In genomic region chr6:115791842-115792686, GRCm38 (mm10) we compare ENCODE assay signal across 8 mouse cellular contexts. TPM values are rescaled to one million over a fixed set of nuclear protein-coding genes. Genes with fewer than 3 reads are reported as not detected.
DNase-seq lines count a peak whose midpoint lies in the region; ATAC-seq lines count a peak whose summit lies in the region.

No protein-coding gene starts in this region.

- no peaks in the 10 kb centered on the region for H3K27me3 ChIP-seq in heart, embryonic 16.5 days (ENCODE audit: control insufficient read depth, insufficient read depth, low read length)
- H3K27me3 ChIP-seq in lung, embryonic 16.5 days (ENCODE audit: control insufficient read depth, insufficient read depth, low read depth, low read length) = no peaks in the 10 kb centered on the region

- H3K36me3 ChIP-seq in heart, embryonic 16.5 days (ENCODE audit: control insufficient read depth, insufficient read depth) = peaks cover 73% of the 10 kb centered on the region
- peaks cover 62% of the 10 kb centered on the region for H3K36me3 ChIP-seq in lung, embryonic 16.5 days (ENCODE audit: control insufficient read depth, insufficient read depth, low read length)

- WGBS in heart, embryonic 16.5 days = 63% methylated on average over 34 of the region's 34 CpGs
- WGBS in lung, embryonic 16.5 days = 74% methylated on average over 34 of the region's 34 CpGs

- H3K9me3 ChIP-seq in heart, embryonic 16.5 days (replicated peaks; ENCODE audit: control insufficient read depth, low read length) = no peaks in the 10 kb centered on the region
- H3K9me3 ChIP-seq in lung, embryonic 16.5 days (ENCODE audit: control insufficient read depth, low read length) = no peaks in the 10 kb centered on the region

- DNase-seq in frontal cortex, adult 2 months (ENCODE audit: extremely low spot score in 1 of 2, low spot score in 1 of 2) = no peak
- DNase-seq in thymus, adult 18-20 months = peak; percentile 29 to 36
- DNase-seq in thymus, postnatal 4 days = no peak
- DNase-seq in adrenal gland, adult 2 months = no peak
- DNase-seq in layer of hippocampus, adult 8-10 months (ENCODE audit: low spot score in 2 of 2) = no peak

- H3K27ac ChIP-seq in heart, embryonic 16.5 days (ENCODE audit: low read length) = no peak overlapping the region
- no peak overlapping the region for H3K27ac ChIP-seq in lung, embryonic 16.5 days (ENCODE audit: low read length)

- no peak overlapping the region for H3K4me2 ChIP-seq in heart, embryonic 16.5 days (ENCODE audit: low read depth, low read length)
- no peak overlapping the region for H3K4me2 ChIP-seq in lung, embryonic 16.5 days (ENCODE audit: low read depth, low read length)

- no peak overlapping the region for H3K4me3 ChIP-seq in heart, embryonic 16.5 days (ENCODE audit: low read length)
- H3K4me3 ChIP-seq in lung, embryonic 16.5 days (ENCODE audit: low read length) = no peak overlapping the region

- peaks cover 15% of the 10 kb centered on the region for H3K4me1 ChIP-seq in heart, embryonic 16.5 days (ENCODE audit: control insufficient read depth, insufficient read depth, low read length)
- H3K4me1 ChIP-seq in lung, embryonic 16.5 days (replicated peaks; ENCODE audit: control insufficient read depth, insufficient read depth, low read length) = no peaks in the 10 kb centered on the region

- peak; percentile 27; the same call in 1 of the 2 replicates for ATAC-seq in frontal cortex, adult (ENCODE audit: low TSS enrichment)
- peak; percentile 41; the same call in 1 of the 2 replicates for ATAC-seq in heart, embryonic 16.5 days (replicated peaks; ENCODE audit: extremely low read depth, insufficient read depth, low FRiP score)
- peak; percentile 87 for ATAC-seq in lung, embryonic 16.5 days (ENCODE audit: low read depth)

- H3K9ac ChIP-seq in heart, embryonic 16.5 days (ENCODE audit: low read length) = peak overlapping the region; percentile 33; the same call in 1 of the 2 replicates
- no peak overlapping the region for H3K9ac ChIP-seq in lung, embryonic 16.5 days (ENCODE audit: low read length)

RNA-seq across cellular contexts. Expression of gene Rpl32, which starts 16.5 kb away (rescaled TPM):
- 936 and 1,149 TPM in 2 replicates for polyA plus RNA-seq in frontal cortex, adult 2 months (2012; rRNA removed)
- polyA plus RNA-seq in heart, embryonic 16.5 days (2015; fragmentation: Nextera tagmentation; extraction: Ambion mirVana) = 1,011 and 1,085 TPM in 2 replicates
- polyA plus RNA-seq in lung, embryonic 16.5 days (2015; fragmentation: Nextera tagmentation; extraction: Ambion mirVana) = 2,193 and 2,268 TPM in 2 replicates
- 1,000 to 10,000 TPM; 1,129 to 1,275 TPM for total RNA-seq in adrenal gland, adult 2 months (2021)
- 61.9 and 71.3 TPM in 2 replicates for polyA plus RNA-seq in adrenal gland, adult 2 months (2012; rRNA removed)
- 100 to 1,000 TPM; 486 to 663 (median 564) TPM for total RNA-seq in layer of hippocampus, adult 8-10 months (2022)

RNA-seq across cellular contexts. Expression of gene Cand2, which starts 17.7 kb away (rescaled TPM):
- 5.1 and 5.7 TPM in 2 replicates for polyA plus RNA-seq in frontal cortex, adult 2 months (2012; rRNA removed)
- 42.0 and 49.8 TPM in 2 replicates for polyA plus RNA-seq in heart, embryonic 16.5 days (2015; fragmentation: Nextera tagmentation; extraction: Ambion mirVana)
- 23.4 and 28.2 TPM in 2 replicates for polyA plus RNA-seq in lung, embryonic 16.5 days (2015; fragmentation: Nextera tagmentation; extraction: Ambion mirVana)
- 10 to 100 TPM in 1 of 2 experiments, 1 to 10 TPM in 1; 8.9 to 16.1 TPM for total RNA-seq in adrenal gland, adult 2 months (2021)
- polyA plus RNA-seq in adrenal gland, adult 2 months (2012; rRNA removed) = 16.6 and 18.3 TPM in 2 replicates
- total RNA-seq in layer of hippocampus, adult 8-10 months (2022) = 1 to 10 TPM; 2.5 to 4.7 (median 3.4) TPM

RNA-seq across cellular contexts. Expression of gene Tmem40, which starts 29.9 kb away (rescaled TPM):
- polyA plus RNA-seq in frontal cortex, adult 2 months (2012; rRNA removed) = 15.3 and 24.4 TPM in 2 replicates
- 1.1 and 1.3 TPM in 2 replicates for polyA plus RNA-seq in heart, embryonic 16.5 days (2015; fragmentation: Nextera tagmentation; extraction: Ambion mirVana)
- 2.3 and 3.8 TPM in 2 replicates for polyA plus RNA-seq in lung, embryonic 16.5 days (2015; fragmentation: Nextera tagmentation; extraction: Ambion mirVana)
- total RNA-seq in adrenal gland, adult 2 months (2021) = under 1 TPM in 1 of 2 experiments, not detected in 1; 0.35 TPM
- polyA plus RNA-seq in adrenal gland, adult 2 months (2012; rRNA removed) = not detected in 2 replicates
- total RNA-seq in layer of hippocampus, adult 8-10 months (2022) = under 1 TPM in 3 of 4 experiments, not detected in 1; 0.55 to 0.62 (median 0.59) TPM

RNA-seq across cellular contexts. Expression of gene Efcab12, which starts 46.1 kb away (rescaled TPM):
- polyA plus RNA-seq in frontal cortex, adult 2 months (2012; rRNA removed) = 5.4 and 5.5 TPM in 2 replicates
- 0.51 and 0.59 TPM in 2 replicates for polyA plus RNA-seq in heart, embryonic 16.5 days (2015; fragmentation: Nextera tagmentation; extraction: Ambion mirVana)
- 1.8 and 2.1 TPM in 2 replicates for polyA plus RNA-seq in lung, embryonic 16.5 days (2015; fragmentation: Nextera tagmentation; extraction: Ambion mirVana)
- under 1 TPM; 0.66 to 0.75 TPM for total RNA-seq in adrenal gland, adult 2 months (2021)
- polyA plus RNA-seq in adrenal gland, adult 2 months (2012; rRNA removed) = 0.06 and 0.13 TPM in 2 replicates
- 1 to 10 TPM; 4.3 to 5.7 (median 5.4) TPM for total RNA-seq in layer of hippocampus, adult 8-10 months (2022)

Comparison
In these comparisons a context has a peak if more than half of its experiments do, and no peak if none do; other contexts are left out.
1. DNase-seq: peak in thymus, adult 18-20 months (2 of 2); none in frontal cortex, adult 2 months (0 of 2), thymus, postnatal 4 days (single experiment), adrenal gland, adult 2 months (single experiment) and layer of hippocampus, adult 8-10 months (0 of 2).
2. ATAC-seq: peak in every context shown above with its lines; median percentile 87 in lung, embryonic 16.5 days; 41 in heart, embryonic 16.5 days; 27 in frontal cortex, adult.
3. RNA of gene Rpl32, which starts 16.5 kb away (polyA plus RNA-seq): 2,193 to 2,268 TPM in lung, embryonic 16.5 days, 936 to 1,149 TPM in frontal cortex, adult 2 months and 1,011 to 1,085 TPM in heart, embryonic 16.5 days; 61.9 to 71.3 TPM in adrenal gland, adult 2 months; every median in the first group is over 10 times any median in the second.